Mouse (Mus musculus) testis, adult 2 months (tissue): Measurements from ENCODE around the gene Dnttip2.

Experiments
- CTCF ChIP-seq: fragments of 200-500 bp; IDR thresholded peaks from 2 replicates; pipeline ENCODE4 v1.5.1; 2012; ENCODE audit warnings: low read depth, mild to moderate bottlenecking, inconsistent platforms, low read length, moderate library complexity; ENCODE audit not compliant: control insufficient read depth, insufficient read depth, insufficient replicate concordance
- POLR2A ChIP-seq: fragments of 200-500 bp; IDR thresholded peaks from 2 replicates; pipeline ENCODE4 v1.6.1; 2012; ENCODE audit warnings: low read depth, mild to moderate bottlenecking, inconsistent platforms, low read length, moderate library complexity; ENCODE audit not compliant: control insufficient read depth

GRCm38 (mm10) chr3:122308981-122309380 lies 34.8 kb downstream of the Dnttip2 start:
- TF ChIP-seq CTCF (no peak), POLR2A (no peak)
